Mouse (Mus musculus) spleen, postnatal 4 days (tissue): ENCODE data around the gene Nrp1.

Experiments used
- DNase-seq, 2 experiments: peaks; one replicate each; pipeline ENCODE4 v3.0.0; 2022; ENCODE audit warnings: low spot score in 2 of 2

The Nrp1 gene

DNA sequence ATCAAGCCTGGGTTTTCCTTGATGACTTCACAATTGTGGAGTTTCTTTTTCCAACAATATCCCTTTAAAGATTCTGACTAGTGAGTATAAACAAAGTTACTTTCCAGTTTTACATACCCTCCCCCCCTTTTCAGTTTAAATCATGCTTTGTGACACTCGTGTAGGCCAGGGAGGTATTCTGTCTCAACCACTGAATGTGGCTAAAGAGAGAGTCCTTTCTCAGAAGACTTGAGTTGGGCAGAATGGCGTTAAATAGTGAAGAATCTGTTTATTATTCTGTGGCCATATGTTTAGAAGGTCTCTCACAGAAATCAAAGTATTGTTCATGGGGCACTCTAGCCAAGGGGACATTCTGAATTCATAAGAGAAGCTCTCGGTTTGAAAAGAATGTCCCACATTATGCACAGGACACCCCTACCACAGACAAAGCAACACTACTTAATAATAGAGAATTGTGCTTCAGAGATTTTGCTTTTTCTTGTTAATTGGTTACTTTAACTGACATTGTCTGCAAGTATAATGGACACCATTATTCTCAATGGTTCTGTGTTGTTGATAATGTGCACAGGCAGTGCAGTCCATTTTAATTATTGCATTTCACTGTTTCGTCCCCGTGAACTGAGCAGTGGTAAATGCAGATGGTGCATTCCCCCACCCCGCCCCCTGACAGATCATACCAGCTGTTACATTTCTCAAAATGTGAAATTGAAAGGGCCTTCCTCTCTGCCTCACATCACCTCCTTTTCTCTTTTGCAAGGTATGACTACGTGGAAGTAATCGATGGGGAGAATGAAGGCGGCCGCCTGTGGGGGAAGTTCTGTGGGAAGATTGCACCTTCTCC, 59.8 kb downstream of the Nrp1 start:
- no peak for DNase-seq

DNA sequence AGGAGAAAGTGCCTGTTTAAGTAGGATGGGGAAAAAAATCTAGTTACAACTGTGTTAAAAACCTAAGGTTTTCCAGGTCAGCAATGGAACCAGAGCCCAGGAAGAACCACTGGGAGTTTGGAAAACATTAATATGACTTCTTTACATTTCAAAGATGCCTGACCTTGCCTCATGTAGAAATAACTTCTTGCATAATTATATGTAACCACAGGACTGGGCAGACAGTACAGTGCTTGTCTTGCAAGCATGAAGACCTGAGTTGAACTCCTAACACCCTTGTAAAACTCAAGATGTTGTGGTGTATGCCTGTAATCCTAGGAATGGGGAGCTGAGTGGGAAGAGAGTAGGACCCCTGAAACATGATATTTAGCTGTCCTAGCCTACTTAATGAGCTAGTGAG, 61.6 kb downstream of the Nrp1 start:
- no peak for DNase-seq

DNA sequence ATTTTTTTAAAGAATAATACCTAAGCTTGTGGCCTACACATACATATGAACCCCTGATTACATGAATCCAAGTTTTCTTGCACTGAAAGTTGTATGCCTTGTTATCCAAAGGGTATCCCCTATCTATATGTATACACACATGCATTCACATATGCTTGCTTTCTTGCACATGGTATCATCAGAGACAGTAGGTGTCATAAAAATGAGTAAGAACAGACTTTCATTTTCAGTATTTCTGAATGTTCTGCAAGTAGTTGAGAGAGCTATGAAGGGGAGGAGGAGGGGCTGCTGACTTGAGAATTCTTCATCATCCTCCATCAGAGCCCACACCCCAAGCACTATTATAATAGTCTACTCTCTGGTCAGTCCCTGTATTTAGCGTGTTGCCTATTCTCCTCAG, 62.0 kb downstream of the Nrp1 start:
- DNase-seq = no peak

DNA sequence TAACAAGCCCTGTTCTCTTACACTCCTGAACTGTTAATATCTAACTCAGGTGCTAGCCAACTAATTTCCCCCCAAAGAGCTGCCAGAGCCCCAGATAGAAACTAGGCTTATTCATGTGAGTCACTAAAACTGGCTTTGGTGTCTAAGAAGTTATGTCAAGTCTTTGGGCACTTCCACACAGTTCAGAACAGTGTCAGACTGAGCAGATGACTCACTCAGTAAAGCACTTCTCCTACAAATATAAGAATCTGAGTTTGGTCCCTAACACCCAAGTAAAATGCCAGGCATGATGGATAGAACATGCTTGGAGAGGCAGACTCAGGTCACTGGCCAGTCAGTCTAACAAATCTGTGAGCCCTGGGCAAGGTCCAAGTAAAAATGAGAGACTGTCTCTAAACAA, 65.4 kb downstream of the Nrp1 start:
- DNase-seq = no peak

DNA sequence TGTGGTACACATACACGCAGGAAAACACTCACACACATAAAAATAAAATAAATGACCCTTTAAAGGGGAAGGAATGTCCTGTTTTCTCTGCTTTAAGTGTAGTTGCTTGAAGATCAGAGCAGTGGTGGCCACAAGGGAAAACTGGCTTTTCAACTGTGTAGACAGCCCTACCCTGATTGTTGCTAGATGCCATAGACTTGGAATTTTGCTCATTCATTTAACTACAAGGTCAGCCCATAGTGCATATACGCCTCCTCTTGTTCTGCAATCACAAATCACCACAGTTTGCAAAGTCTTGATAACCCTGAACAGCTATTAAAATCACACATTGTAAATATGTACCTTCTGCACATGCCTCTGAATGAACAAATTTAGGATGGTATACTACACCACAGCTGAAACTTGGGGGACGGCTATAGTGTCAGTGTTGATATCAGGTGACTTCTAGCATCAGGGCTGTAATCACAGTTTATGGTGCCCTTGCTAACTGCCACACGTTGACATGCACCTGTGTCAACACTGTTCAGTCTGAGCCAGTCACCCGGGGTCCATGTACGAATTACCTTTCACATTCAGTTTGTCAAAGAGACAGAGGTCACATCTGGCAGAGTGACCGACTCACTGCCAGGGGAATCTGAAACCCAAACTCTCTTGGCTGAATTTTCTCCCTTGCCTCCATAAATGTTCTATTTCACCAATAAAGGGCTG, 66.4 kb downstream of the Nrp1 start:
- no peak for DNase-seq

DNA sequence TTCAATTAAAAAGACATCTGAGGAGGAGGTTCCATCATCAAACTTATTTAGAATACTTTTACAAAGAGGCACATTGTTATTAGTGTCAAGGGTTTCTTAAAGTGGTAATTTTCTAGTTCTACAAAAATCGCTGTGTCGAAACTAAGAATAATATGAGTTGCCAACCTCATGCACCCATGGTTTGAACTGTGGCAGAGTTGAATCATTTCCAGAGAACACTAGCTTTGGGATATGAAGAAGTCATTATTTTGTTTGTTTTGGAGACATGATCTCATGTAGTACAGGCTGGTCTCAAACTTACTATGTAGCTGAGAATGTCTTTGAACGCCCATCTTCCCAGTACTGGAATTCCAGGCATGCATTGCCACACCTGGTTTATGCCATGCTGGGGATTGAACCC, 68.7 kb downstream of the Nrp1 start:
- no peak for DNase-seq

DNA sequence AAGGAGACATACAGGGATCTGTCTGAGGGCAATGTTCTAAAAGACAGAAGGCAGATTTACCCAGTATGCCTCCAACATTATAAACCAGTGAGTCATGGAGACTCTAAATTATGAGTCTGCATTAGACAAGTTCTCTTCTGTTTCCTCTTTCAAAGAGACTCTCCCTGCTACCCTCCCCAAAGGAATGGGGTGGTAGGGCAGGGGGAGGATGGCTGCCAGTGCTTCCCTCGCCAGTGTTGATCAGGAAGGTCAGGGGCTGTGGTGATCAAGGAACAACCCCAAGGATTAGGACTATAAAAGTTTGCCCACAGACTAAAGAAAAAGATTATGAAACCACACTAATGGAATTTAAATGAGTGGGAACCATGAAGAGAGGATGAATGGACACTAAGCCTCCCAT, 70.6 kb downstream of the Nrp1 start:
- no peak for DNase-seq

DNA sequence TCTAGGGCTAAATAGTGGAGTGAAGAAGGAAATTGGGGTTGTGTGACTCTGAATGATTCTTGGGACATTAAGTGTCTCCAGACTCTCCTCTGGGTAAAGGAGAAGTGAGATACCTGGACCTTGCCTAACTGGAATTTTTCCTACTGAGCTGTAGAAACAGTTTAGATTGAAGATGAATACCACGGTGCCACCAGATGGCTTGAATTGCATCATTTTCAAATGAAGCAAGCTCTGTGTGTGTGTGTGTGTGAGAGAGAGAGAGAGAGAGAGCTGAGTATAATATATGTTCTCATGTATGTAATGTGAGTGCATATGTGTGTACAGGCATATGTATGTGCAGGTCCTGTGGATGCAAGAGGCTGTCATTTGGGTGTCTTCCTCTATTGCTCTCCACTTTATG, 72.7 kb downstream of the Nrp1 start:
- no peak for DNase-seq

DNA sequence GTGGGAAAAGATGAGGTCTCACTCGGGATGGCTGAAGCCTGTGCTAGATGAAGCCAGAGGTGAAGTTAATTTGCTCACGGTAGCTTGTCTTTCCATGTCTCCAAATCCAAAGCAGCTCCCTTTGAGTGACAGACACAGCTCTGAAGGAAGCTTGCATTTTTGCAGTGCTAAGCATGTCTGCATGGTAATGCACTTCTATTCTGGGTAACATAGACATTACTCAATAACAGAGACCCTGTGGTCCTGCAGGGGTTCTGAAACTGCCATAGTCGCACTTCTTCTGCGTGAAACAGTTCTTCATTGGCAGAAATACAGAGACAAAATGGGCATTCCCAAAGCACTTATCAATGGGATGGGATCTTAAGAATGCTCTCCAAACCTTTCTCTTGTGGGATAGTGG, 77.3 kb downstream of the Nrp1 start:
- no peak for DNase-seq

DNA sequence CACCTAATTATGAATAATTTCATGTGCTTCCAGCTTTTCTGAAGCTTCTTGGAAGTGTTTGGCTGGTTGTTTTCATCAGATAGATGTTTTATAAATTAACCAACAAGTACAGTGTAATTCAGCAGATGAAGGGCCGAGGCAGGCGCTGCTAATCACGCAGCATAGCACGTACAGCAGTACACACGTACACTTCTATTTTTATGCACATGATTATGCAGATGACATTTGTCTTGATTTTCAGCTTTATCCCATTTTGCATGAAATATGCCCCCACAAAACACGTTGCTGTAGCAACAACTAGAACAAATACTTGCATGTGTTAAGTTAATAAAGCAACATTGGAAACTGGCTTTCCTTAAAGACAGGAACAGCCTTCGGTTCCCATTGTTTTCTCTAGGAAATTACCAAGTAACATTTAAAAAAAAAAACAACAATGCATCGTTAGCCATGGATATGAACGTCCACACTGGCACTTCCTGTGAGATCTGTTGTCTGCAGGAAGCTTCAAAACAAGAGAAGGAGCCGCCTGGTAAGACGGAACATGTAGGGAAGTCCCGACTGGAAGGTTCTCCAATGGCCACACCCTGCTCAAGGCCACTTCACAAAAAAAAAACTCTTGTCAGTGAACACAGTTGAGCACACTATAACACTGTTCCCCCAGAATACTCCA, 78.9 kb downstream of the Nrp1 start:
- no peak for DNase-seq

DNA sequence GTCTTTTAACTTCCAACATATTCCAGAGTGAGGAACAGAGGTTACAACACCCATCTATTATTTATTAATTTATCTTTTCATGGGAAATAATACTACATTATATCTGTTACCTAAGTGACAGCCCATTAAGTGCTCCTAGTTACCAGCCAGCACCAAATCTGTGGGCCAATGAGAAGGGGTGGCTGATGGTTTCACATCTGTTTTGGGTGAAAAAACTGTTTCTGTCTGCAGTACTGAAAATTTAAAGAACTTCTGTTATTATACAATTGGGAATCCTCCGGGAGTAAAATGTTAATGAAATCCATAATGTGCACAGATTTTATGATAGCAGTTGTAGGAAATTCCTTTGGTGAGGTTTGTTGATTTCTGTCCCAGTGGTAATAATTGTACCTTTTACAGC, 83.0 kb downstream of the Nrp1 start:
- no peak for DNase-seq

DNA sequence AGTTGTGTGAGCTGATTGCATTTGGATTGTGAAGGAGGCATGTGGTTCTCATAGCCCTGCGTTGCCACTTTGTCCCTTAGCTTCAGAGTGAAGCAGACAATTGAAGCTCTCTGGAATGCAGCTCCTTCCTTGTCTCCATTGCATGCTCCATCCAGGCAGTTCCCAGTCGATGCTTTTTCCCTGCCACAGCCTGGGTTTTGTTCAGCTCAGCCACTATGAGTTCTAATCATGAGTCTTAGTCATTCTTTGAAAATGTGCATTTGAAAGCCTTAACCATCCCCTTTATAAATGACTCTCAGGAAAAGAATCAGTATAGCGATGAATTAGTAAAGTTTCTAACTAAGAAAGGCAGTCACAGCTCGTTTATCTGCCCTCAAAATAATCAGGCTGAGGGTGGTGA, 87.2 kb downstream of the Nrp1 start:
- no peak for DNase-seq

DNA sequence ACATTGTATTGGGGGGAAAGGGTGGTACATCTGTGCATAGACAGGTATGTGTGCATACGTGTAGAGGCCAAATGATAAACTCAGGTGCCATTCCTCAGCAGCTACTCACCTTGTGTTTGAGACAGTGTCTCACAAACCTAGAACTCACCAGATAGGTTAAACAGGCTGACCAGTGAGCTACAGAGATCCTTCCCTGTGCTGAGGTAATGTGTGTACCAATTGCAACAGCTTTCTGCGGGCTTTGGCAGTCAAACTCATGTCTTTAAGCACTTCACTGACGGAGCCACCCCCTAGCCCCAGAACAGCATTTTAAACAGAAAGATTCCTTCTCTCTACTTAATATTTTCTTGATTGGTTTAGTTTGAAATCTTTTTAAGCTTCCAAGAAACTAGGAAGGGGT, 88.2 kb downstream of the Nrp1 start:
- DNase-seq = no peak

DNA sequence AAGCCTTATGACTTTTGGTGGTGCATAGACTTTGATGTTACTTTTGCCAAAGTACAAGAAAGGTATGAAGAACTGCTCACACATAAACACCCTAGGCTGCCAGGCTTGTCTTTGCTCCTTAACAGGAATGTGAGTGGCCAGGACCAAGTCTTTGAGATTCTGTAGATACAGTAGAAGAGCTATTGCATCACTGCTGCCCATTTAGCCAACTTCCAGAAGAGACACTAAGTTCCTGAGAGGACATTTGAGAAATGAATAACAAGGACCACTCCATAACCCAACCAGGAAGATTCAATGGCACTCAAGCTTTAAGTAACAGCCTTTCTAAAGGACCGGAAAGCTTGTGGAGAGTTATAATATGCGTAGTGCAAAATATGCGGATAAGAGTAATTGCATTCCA, 88.9 kb downstream of the Nrp1 start:
- DNase-seq = no peak

DNA sequence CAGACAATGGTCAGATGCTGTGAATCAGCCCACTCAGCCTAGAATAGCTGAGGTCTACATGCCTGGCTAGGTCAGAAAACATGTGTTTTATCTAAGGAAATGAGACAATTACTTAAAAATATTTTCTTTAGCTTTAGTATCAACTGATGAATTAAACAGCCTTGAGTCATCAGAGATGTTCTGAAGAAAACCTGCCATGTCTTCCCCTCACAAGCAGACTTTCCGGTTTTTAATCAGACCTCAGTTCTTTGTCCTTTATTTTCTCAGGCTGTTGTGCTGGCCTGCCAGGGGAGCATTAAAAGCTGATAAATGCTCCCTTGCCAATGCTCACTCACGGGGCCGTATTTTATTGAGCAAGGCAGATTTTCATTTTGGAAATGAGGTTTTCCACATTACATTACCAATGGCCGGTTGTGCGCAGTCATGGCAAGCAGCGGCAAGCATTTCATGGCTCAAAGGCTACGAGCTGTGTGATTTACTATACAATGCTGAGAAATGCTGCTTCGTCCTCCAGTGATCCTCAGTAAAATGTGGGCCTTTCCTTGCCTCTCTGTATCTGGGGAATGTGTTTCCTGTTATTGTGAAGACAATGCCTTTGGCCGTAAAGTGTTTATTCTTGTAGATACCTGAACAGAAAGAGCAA, 92.1 kb downstream of the Nrp1 start:
- no peak for DNase-seq

DNA sequence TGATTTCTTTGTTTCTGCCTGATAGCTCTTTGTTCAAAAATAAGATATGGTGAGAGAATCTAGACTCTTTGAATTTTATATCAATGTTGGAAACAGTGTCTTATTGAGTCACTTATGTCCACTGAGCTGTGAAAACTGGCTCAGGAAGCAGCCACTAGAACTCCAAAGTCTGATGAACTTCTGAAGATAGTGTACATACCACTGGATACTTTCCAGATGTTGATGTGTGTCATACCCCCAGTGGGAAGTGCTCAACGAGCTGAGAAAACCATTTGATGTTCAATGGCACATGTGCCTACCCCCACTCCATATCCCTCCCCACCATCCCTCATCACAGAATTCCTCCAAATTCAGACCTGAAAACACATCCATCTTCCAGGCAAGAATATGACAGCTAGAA, 92.7 kb downstream of the Nrp1 start:
- no peak for DNase-seq

DNA sequence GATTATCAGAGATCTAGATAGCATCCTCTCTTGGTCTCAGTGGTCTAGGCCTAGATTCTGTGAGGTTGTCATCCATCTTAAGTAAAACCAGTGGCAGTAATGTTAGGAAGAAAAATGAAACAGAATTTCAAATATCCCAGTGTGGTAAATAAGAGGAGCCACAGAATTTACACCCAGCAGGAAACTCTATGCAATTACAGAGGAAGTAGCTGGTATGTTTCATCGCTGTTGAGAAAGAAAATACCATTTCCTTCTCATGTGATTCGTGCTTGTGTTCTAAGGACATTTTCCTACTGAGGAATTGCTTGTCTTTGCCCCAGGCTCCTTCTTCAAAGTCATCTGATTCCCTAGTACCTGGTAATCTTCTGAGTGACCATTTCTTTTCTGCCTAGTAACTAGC, 95.1 kb downstream of the Nrp1 start:
- no peak for DNase-seq

DNA sequence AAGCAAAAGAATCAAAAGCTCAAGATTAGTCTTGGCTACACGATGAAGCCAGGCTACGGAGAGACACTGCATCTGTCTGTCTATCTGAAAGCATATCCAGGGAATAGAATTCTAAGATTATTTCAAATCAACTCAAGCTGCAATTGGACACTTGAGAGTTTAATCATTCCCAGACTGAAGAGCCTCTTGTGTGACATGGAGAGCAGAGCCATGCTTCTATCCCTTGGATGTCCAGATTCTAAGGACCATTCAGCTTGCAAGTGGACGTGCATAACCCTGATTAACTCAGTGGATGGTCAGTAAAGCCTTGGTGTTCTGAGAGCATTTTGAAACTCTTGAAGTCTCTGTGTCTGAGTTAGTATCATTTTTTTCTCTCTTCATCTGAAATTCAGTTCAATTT, 95.6 kb downstream of the Nrp1 start:
- no peak for DNase-seq

DNA sequence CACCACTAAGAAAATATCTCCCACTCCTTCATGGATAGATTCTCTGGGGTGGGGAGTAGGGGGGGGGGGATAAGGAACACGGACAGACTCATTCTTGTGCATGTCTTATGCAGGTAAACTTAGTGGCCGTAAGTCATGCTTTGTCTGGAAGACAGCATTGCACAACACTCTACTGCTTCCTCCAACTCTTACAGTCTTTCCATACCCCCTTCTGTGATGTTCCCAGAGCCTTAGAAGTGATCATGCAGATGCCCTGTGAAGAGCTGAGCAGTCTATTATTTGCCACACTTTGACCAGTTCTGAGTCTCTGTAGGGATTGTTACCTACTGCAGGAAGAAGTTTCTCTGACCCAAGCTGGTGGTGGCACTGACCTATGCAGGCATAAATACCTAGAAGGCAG, 98.9 kb downstream of the Nrp1 start:
- DNase-seq = no peak

DNA sequence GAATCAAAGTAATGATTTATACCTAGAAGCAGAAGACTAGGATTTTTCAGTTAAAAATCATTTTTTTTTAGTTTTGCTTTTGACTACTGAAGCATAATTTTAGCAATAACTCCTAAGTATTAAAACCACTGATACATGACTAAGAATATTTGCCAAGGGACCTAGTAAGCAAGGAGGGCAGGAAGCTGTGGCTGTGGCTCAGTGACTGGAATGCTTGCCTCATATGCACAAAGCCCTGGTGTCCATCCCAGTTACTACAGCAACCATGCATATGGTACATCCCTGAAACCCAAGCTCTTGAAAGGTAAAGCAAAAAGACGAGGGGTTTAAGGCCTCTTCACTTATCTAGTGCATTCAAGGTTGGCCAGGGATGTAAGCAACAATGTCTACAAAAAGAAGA, 101.3 kb downstream of the Nrp1 start:
- no peak for DNase-seq

DNA sequence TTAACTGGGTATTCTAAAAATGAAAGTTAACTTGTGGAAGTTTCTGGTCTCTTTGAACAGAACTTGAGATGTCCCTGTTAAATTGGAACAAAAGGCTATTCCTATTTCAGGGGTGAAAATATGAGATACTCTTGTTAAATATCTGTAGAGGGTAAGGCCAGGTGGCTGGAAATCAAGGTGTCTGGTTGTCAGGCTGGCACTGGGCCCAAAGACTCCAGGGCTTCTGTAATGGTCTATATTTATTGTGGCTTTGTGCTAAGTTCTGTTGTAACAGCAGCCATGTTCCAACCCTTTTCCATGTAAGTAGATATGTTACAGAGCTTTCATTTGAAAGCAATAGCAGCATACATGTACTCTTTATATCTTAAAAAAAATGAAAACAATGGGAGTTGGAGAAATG, 103.3 kb downstream of the Nrp1 start:
- DNase-seq = no peak

DNA sequence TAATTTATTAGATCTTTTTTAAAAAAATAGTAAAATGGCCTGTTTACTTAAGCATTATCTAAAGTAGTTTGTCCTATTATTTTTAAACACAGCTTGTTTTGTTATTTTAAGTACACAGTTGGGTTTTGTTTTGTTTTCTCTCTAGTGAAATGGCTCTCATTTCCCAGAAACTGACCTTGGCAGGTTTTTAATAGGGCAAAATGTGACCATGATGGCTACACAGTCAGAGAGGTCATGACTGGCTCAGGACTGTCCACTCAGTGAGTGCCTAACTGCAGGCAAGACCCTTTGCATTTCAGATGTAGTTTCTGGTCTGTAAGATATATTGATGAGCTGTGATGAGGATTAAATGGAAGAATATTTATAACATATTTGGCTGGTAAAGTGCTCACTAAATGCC, 104.8 kb downstream of the Nrp1 start:
- no peak for DNase-seq
